9 mouse cellular contexts compared by ENCODE assay signal in the genomic region with DNA sequence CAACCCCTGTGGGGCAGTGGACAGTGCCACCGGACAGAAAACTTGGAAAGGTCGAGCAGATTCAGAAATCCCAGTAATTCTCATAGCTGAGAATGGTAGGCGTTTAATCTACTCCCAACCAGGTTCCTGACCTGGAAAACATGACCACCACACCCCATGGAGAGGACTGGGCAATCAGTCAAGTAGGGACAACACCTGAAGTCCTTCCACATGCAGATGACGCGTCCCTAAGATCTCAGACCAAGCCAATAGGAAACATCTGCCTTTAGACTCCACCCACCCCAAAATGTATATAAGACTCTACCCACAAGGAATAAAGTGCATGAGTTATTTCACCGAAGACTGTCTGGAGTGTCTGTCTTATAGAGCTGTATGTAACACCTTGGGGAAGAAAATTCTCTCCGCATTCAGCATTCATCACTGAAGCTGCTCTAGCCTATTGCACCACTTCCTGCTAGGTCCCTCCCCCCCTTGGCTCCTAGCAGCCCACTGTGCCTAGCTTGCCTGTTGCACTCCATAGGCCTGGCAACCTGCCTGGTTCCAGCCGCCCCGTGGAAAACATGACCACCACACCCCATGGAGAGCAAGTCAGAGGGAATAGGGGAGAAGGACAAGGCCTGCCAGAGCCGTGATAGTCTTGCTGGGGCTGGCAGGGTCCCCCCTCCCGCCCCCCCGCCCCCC. TPM values are rescaled to one million over a fixed set of nuclear protein-coding genes. Genes with fewer than 3 reads are reported as not detected.
DNase-seq lines count a peak whose midpoint lies in the region; TF ChIP-seq lines count a peak whose summit lies in the region.
"Had no signal": no experiment of that assay in that cellular context is flagged by ENCODE, and none has a peak within 500 bp of the region (broad histone marks: within the 10 kb centered on the region; RNA-seq: fewer than 3 reads in every experiment).

No protein-coding gene starts in this region.

- DNase-seq in cerebellum, postnatal 10 days: peak; percentile 65 to 80
- no peak for DNase-seq in cerebellum, adult 9-11 months
- peak; percentile 67 to 82 for DNase-seq in adrenal gland, adult (ENCODE audit: inconsistent age in 2 of 2, low spot score in 1 of 2)
- DNase-seq in heart, embryonic 10.5 days (ENCODE audit: low spot score): peak; percentile 88
- DNase-seq in kidney, postnatal 10 days: peak; percentile 87
- peak; percentile 84 for DNase-seq in lung, adult 2 months
- DNase-seq in spleen, postnatal 36 days (ENCODE audit: low spot score in 2 of 2): peak; percentile 35
- DNase-seq in embryo, embryonic 9.5 days (ENCODE audit: extremely low spot score): no peak

- peak; percentile 15; the same call in 1 of the 2 replicates for TF ChIP-seq POLR2A in lung, adult 2 months (IDR thresholded peaks at IDR 0.05; ENCODE audit: borderline replicate concordance, extremely low read depth, low read depth, low read length)

- H3K4me3 ChIP-seq in heart, embryonic 10.5 days: peak overlapping the region; percentile 24; the same call in 1 of the 2 replicates
- H3K4me3 ChIP-seq in lung, adult 2 months (replicated peaks; ENCODE audit: extremely low read depth, low read depth, low read length): no peak overlapping the region

- H3K27ac ChIP-seq in heart, embryonic 10.5 days: peak overlapping the region; percentile 72

- WGBS in heart, embryonic 10.5 days: 44% methylated on average over 10 of the region's 12 CpGs
- WGBS in lung, adult 2 months: 26% methylated on average over 12 of the region's 12 CpGs

- H3K27me3 ChIP-seq in heart, embryonic 10.5 days (ENCODE audit: insufficient read depth, poor library complexity, severe bottlenecking): no peaks in the 10 kb centered on the region

- no peaks in the 10 kb centered on the region for H3K36me3 ChIP-seq in heart, embryonic 10.5 days

- no peaks in the 10 kb centered on the region for H3K9me3 ChIP-seq in heart, embryonic 10.5 days

- no peak for TF ChIP-seq CTCF in lung, adult 2 months (IDR thresholded peaks at IDR 0.05; ENCODE audit: insufficient read depth, low read length)

- H3K4me1 ChIP-seq in heart, embryonic 10.5 days: peaks cover 26% of the 10 kb centered on the region
- H3K4me1 ChIP-seq in lung, adult 2 months (ENCODE audit: control insufficient read depth, insufficient read depth, low read length): peaks cover 15% of the 10 kb centered on the region

RNA-seq across cellular contexts. Expression of gene Igsf23, which starts 10.9 kb away (rescaled TPM):
- 1.3 and 2.1 TPM in 2 replicates for polyA plus RNA-seq in heart, embryonic 10.5 days (2016; fragmentation: Nextera tagmentation; extraction: Ambion mirVana)
- polyA plus RNA-seq in lung, adult 2 months (2012; rRNA removed): 1.2 and 1.9 TPM in 2 replicates
- polyA plus RNA-seq: embryonic facial prominence, embryonic 11.5 days had no signal

RNA-seq across cellular contexts. Expression of gene Pvr, which starts 18.7 kb away (rescaled TPM):
- polyA plus RNA-seq in heart, embryonic 10.5 days (2016; fragmentation: Nextera tagmentation; extraction: Ambion mirVana): 12.9 and 15.0 TPM in 2 replicates
- polyA plus RNA-seq in lung, adult 2 months (2012; rRNA removed): 23.7 and 24.7 TPM in 2 replicates

RNA-seq across cellular contexts. Expression of gene Ceacam20, which starts 25.5 kb away (rescaled TPM):
- polyA plus RNA-seq in heart, embryonic 10.5 days (2016; fragmentation: Nextera tagmentation; extraction: Ambion mirVana): not detected in 2 replicates
- polyA plus RNA-seq in lung, adult 2 months (2012; rRNA removed): 0.06 and 0.33 TPM in 2 replicates
- polyA plus RNA-seq: embryonic facial prominence, embryonic 11.5 days had no signal

RNA-seq across cellular contexts. Expression of gene Nlrp9b, which starts 51.6 kb away (rescaled TPM):
- 0.05 TPM in 1 of 2 replicates, not detected in the other for polyA plus RNA-seq in heart, embryonic 10.5 days (2016; fragmentation: Nextera tagmentation; extraction: Ambion mirVana)
- not detected in 2 replicates for polyA plus RNA-seq in lung, adult 2 months (2012; rRNA removed)
- polyA plus RNA-seq: embryonic facial prominence, embryonic 11.5 days had no signal

RNA-seq across cellular contexts. Expression of gene Ceacam19, which starts 51.9 kb away (rescaled TPM):
- not detected in 2 replicates for polyA plus RNA-seq in heart, embryonic 10.5 days (2016; fragmentation: Nextera tagmentation; extraction: Ambion mirVana)
- 2.0 TPM in 1 of 2 replicates, not detected in the other for polyA plus RNA-seq in lung, adult 2 months (2012; rRNA removed)
- polyA plus RNA-seq: embryonic facial prominence, embryonic 11.5 days had no signal

Comparison
In these comparisons a context has a peak if more than half of its experiments do, and no peak if none do; other contexts are left out.
1. DNase-seq: peak in cerebellum, postnatal 10 days (2 of 2), adrenal gland, adult (2 of 2), heart, embryonic 10.5 days (single experiment), kidney, postnatal 10 days (single experiment), lung, adult 2 months (single experiment) and spleen, postnatal 36 days (2 of 2); none in cerebellum, adult 9-11 months (single experiment) and embryo, embryonic 9.5 days (single experiment).